Mouse (Mus musculus): ENCODE data around the gene Gm9918.

DNA sequence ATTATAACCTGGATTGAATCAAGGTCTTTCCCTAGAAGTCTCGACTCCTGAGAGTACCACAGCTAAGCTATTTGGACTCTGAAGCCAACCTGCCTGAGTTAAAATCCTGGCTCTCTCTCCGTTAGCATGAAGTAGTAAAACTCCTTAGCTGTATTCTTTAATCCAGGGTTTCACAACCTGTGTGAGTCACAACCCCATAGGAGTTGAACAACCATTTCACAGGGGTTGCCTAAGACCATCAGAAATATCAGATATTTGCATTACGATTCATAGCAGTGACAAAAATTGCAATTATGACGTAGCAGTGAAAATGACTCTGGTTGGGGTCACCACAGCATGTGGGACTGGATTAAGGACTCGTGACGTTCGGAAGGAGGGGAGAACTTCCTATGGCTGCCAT is 37.6 kb upstream of the Gm9918 start:
- TF ChIP-seq CTCF (IDR thresholded peaks at IDR 0.05; ENCODE audit: borderline replicate concordance, insufficient read depth, low read depth, low read length), result no peak
- no peak for TF ChIP-seq POLR2A (IDR thresholded peaks at IDR 0.05; ENCODE audit: borderline replicate concordance, insufficient read depth, low read length)

Data from cerebellum, adult 2 months (tissue).